Comparison of ENCODE assay signal across 21 mouse cellular contexts in the genomic region with DNA sequence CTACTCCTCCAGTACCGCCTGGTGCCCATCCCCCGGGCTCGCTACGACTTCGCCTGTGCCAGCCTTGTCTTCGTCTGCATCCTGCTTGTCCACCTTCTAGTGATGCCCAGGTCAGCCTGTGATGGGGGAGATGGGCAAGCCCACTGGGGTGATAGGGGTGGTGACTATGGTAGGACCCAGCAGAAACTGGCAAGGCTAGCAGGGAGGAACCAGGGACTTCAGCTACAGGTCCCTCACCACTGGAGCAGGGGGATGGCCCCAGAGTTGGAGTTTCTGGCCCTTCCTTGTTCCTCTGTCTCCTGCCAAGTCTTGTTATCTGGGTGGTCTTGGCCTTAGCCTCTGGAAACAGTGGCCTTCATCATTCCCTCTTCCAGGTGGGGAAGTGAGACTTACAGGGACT.
"Had no signal": no experiment of that assay in that cellular context is flagged by ENCODE, and none has a peak within 500 bp of the region (broad histone marks: within the 10 kb centered on the region; RNA-seq: fewer than 3 reads in every experiment).

No protein-coding gene starts in this region.

- H3K27me3 ChIP-seq: kidney, embryonic 15.5 days; limb, embryonic 12.5 days; limb, embryonic 15.5 days; midbrain, embryonic 12.5 days; midbrain, embryonic 15.5 days; neural tube, embryonic 13.5 days; stomach, embryonic 15.5 days had no signal

- H3K4me2 ChIP-seq: kidney, embryonic 15.5 days; limb, embryonic 12.5 days; limb, embryonic 15.5 days; liver, embryonic 11.5 days; midbrain, embryonic 12.5 days; midbrain, embryonic 15.5 days; neural tube, embryonic 13.5 days; stomach, embryonic 15.5 days had no signal

- ATAC-seq: midbrain, embryonic 15.5 days had no signal

- H3K9me3 ChIP-seq: kidney, embryonic 15.5 days; limb, embryonic 12.5 days; limb, embryonic 15.5 days; midbrain, embryonic 12.5 days; midbrain, embryonic 15.5 days; neural tube, embryonic 13.5 days; stomach, embryonic 15.5 days had no signal

- H3K36me3 ChIP-seq: midbrain, embryonic 12.5 days; midbrain, embryonic 15.5 days; stomach, embryonic 15.5 days had no signal

- DNase-seq: kidney, adult 11 months; kidney, adult 8-10 months; kidney, postnatal 10 days; kidney, postnatal 36 days; layer of hippocampus, postnatal 36 days; lung, adult 2 months; lung, postnatal 14 days; retina, postnatal 1 day; right cerebral cortex, postnatal 25 days; spleen, adult 18-20 months; thymus, postnatal 25 days had no signal

- H3K9ac ChIP-seq: kidney, embryonic 15.5 days; limb, embryonic 12.5 days; limb, embryonic 15.5 days; midbrain, embryonic 12.5 days; midbrain, embryonic 15.5 days; neural tube, embryonic 13.5 days; stomach, embryonic 15.5 days had no signal

- H3K4me3 ChIP-seq: kidney, embryonic 15.5 days; left cerebral cortex, adult 2 months; limb, embryonic 12.5 days; limb, embryonic 15.5 days; midbrain, embryonic 12.5 days; midbrain, embryonic 15.5 days; neural tube, embryonic 13.5 days; stomach, embryonic 15.5 days had no signal

- H3K27ac ChIP-seq: kidney, embryonic 15.5 days; left cerebral cortex, adult 2 months; limb, embryonic 12.5 days; limb, embryonic 15.5 days; macrophage; midbrain, embryonic 12.5 days; midbrain, embryonic 15.5 days; neural tube, embryonic 13.5 days; stomach, embryonic 15.5 days had no signal

- H3K4me1 ChIP-seq: midbrain, embryonic 12.5 days had no signal
